Mouse (Mus musculus) ZHBTc4 (cell line): ENCODE data around the gene Aknad1.

Experiments
- DNase-seq: peaks from one replicate; pipeline ENCODE4 v3.0.0-alpha.2; 2011; ENCODE audit warnings: low read depth, low spot score

Gene Aknad1

GRCm38 (mm10) chr3:108739045-108739708 lies at the start of gene Aknad1:
Gene Aknad1, plus strand, starts transcription at chr3:108739658.
- DNase-seq, result no peak

DNA sequence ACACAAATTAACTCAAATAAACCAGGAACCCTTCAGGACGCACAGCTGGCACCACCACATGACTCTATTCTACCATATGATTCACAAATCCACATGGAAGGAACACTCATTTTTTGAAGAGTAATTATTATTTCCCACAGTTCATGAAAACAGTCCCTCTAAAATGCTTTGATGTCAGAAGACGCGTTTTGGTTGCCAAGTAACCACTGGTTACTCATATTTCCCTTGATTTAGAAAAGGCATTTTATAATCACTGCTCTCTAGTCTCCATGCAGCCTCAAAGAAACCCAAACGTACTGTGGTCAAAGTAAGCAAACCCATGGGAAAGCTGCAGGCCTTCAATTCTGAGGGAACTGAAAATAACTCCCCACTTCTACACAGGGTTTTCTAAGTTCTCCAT lies 49.5 kb upstream of the Aknad1 start:
- no peak for DNase-seq

GRCm38 (mm10) chr3:108694321-108694720 lies 45.1 kb upstream of the Aknad1 start:
- no peak for DNase-seq

GRCm38 (mm10) chr3:108698662-108699061 lies 40.8 kb upstream of the Aknad1 start:
- DNase-seq, result no peak

- DNase-seq, result no peak
Observed at GRCm38 (mm10) chr3:108699786-108700185, 39.7 kb upstream of the Aknad1 start.

GRCm38 (mm10) chr3:108701256-108701655 lies 38.2 kb upstream of the Aknad1 start:
- no peak for DNase-seq

DNA sequence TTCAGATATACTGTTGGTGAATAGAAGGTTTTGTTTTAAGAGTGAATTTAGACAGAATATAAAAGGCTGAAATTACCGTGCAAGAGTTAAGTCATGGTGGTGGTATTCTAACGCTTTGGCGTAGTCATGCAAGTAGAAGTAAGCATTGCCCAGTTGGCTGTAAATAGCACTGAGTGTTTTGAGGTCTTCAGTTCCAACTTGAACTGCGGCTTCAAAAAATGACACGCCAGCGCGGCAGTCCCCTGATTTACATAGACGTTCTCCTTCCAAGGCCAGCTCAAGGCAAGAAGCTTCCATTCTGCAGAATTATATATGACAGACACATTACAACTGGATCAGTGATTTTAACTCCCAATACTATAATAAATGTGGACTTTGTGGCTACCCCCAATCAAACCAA lies 36.7 kb upstream of the Aknad1 start:
- no peak for DNase-seq

- no peak for DNase-seq
Observed at GRCm38 (mm10) chr3:108711296-108711695, 28.2 kb upstream of the Aknad1 start.

- peak; percentile 44 for DNase-seq
Observed at GRCm38 (mm10) chr3:108713065-108713675, 26.3 kb upstream of the Aknad1 start.

- DNase-seq, result no peak
Observed at GRCm38 (mm10) chr3:108714837-108715236, 24.6 kb upstream of the Aknad1 start.

DNA sequence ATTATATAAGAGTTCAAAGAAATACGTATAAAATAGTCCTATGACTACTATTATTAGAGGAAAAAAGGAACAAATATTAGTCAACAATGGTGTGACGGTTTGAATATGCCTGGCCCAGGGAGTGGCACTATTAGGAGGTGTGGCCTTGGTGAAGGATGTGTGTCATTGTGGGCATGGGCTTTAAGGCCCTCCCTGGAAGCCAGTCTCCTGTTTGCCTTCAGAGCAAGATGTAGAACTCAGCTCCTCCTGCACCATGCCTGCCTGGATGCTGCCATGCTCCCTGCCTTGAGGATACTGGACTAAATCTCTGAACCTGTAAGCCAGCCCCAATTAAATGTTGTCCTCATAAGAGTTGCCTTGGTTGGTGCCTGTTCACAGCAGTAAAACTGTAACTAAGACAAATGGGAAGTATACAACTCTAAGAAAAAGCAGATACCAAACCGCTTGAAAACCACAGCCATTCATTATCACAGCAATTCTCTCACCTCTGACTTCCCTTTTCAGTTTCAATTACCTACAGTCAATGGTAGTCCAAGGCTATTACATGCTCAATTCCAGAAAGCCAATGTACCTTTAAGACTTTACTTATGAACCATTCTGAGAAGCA lies 21.5 kb upstream of the Aknad1 start:
- no peak for DNase-seq

DNA sequence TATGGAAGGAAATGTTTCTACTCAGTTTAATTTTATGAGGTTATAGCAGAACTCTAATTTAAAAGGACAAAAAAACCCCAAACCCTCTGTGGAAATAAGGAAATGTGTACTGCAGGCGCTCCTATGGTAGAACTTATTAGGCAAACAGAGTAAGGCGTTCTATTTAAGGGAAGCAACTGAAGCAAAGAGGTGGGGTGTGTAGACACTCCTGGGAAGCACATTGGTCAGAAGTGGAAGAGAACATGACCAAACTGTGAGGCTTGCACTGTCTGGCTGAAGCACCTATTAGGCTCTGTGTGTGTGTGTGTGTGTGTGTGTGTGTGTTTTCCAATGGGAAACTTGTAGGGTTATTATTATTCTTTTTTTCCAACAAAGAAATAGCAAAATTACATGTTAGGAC lies 20.1 kb upstream of the Aknad1 start:
- DNase-seq, result no peak

- DNase-seq, result no peak
Observed at GRCm38 (mm10) chr3:108719761-108720160, 19.7 kb upstream of the Aknad1 start.

GRCm38 (mm10) chr3:108721076-108721991 lies 18.1 kb upstream of the Aknad1 start:
- peak; percentile 59 for DNase-seq

GRCm38 (mm10) chr3:108722036-108722872 lies 17.2 kb upstream of the Aknad1 start, which contains the start of gene Gpsm2:
Gene Gpsm2, minus strand, starts transcription at chr3:108722309.
- peak; percentile 99 for DNase-seq

DNA sequence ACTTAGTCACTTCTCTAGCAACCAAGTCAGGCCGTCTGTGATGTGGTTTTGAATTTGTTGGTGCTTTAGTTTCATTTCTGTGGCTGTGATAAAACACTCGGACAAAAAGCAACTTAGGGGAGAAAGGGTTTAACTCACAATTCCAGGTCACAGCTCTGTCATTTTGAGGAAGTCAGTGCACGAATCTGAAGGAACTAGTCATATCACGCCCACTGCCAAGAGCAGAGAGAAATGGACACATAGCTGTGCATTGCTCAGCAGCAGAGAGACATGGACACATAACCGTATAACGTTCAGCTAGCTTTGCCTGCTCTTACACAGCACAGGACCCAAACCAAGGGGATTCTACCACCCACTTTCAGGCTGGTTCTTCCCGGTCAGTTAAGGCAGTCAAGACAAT lies 13.0 kb upstream of the Aknad1 start:
- DNase-seq, result no peak

- DNase-seq, result no peak
Observed at GRCm38 (mm10) chr3:108727344-108727743, 12.1 kb upstream of the Aknad1 start.

GRCm38 (mm10) chr3:108727776-108728175 lies 11.7 kb upstream of the Aknad1 start:
- no peak for DNase-seq

GRCm38 (mm10) chr3:108730316-108730715 lies 9.1 kb upstream of the Aknad1 start:
- DNase-seq, result peak; percentile 82

GRCm38 (mm10) chr3:108737761-108738160 lies 1.7 kb upstream of the Aknad1 start:
- peak; percentile 57 for DNase-seq

GRCm38 (mm10) chr3:108744060-108744459 lies 4.6 kb downstream of the Aknad1 start:
- no peak for DNase-seq
